Mouse (Mus musculus) midbrain, embryonic 15.5 days (tissue): Measurements from ENCODE around the gene Klf16. TPM values are rescaled to one million over a fixed set of nuclear protein-coding genes. Genes with fewer than 3 reads are reported as not detected.

Experiments
- ATAC-seq: fragments of 200-750 bp; cut with Nextera tagmentation; replicated peaks from 2 replicates; pipeline ENCODE4 v1.8.0; 2017; ENCODE audit warnings: moderate TSS enrichment
- H3K27ac ChIP-seq: fragments of 300-500 bp; sonication (generic); 2 replicates; pipeline ENCODE4 v1.5.1; 2015; ENCODE audit warnings: mild to moderate bottlenecking, inconsistent platforms
- H3K27me3 ChIP-seq: fragments of 300-500 bp; sonication (generic); replicated peaks from 2 replicates; pipeline ENCODE4 v1.6.1; 2015; ENCODE audit warnings: inconsistent platforms
- H3K36me3 ChIP-seq: fragments of 300-500 bp; sonication (generic); replicated peaks from 2 replicates; pipeline ENCODE4 v1.6.1; 2015; ENCODE audit warnings: inconsistent platforms
- H3K4me1 ChIP-seq: fragments of 300-500 bp; sonication (generic); 2 replicates; pipeline ENCODE4 v1.6.1; 2015; ENCODE audit warnings: inconsistent platforms
- H3K4me2 ChIP-seq: fragments of 300-500 bp; sonication (generic); 2 replicates; pipeline ENCODE4 v1.6.1; 2015; ENCODE audit warnings: inconsistent platforms, mild to moderate bottlenecking, moderate library complexity
- H3K4me3 ChIP-seq: fragments of 300-500 bp; sonication (generic); 2 replicates; pipeline ENCODE4 v1.5.1; 2015; ENCODE audit warnings: mild to moderate bottlenecking, inconsistent platforms
- H3K9ac ChIP-seq: fragments of 300-500 bp; sonication (generic); 2 replicates; pipeline ENCODE4 v1.6.1; 2015; ENCODE audit warnings: mild to moderate bottlenecking, inconsistent platforms
- H3K9me3 ChIP-seq: fragments of 300-500 bp; sonication (generic); 2 replicates; pipeline ENCODE4 v1.6.1; 2016; ENCODE audit warnings: inconsistent platforms
- WGBS: fragments of 180-500 bp; shearing (Covaris S2); methylation state at CpG from one replicate; pipeline ENCODE4 v1.1.7; 2015; ENCODE audit warnings: mixed read lengths; 5-methylcytosine and 5-hydroxymethylcytosine counted together
- polyA plus RNA-seq: library from polyadenylated mRNA; unstranded; fragments of >200 nt; fragmentation: Nextera tagmentation; extraction: Ambion mirVana; gene quantifications from 2 replicates; pipeline ENCODE4 v1.2.1, GENCODE M21; 2015

Klf16 gene
- polyA plus RNA-seq, 1 experiment from 2014 or later = 6.0 TPM

GRCm38 (mm10) chr10:80545590-80545989 is 31.5 kb downstream of the Klf16 start:
- no peaks in the 10 kb centered on the region for H3K27me3 ChIP-seq
- H3K4me1 ChIP-seq = peaks cover 4% of the 10 kb centered on the region; the same call in 1 of the 2 replicates
- WGBS = 94% methylated on average over 8 of the region's 8 CpGs

DNA sequence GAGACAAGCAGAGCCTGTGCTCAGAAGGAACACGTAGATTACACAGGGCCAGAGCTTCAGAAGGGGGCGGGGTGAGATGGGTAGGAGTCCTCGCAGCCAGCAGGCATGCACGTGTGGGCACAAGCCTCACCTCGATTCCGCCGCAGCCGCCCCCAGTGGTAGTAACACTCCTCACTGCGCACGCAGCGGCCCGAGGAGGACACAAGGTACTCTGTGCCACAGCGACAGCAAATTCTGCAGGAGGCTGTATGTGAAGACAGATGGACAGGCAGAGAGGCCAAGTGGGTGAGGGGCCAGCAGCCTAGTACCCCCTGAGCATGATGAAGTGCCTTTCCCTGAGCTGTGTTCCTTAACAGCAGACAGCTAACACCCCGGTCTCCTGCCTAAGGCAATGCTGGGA is 33.2 kb downstream of the Klf16 start:
- no peak for ATAC-seq
- Histone ChIP-seq H3K9ac (no peak overlapping the region), H3K36me3 (peaks cover 40% of the 10 kb centered on the region), H3K4me2 (no peak overlapping the region), H3K9me3 (no peaks in the 10 kb centered on the region), H3K27ac (no peak overlapping the region), H3K4me1 (peaks cover 7% of the 10 kb centered on the region; the same call in 1 of the 2 replicates), H3K4me3 (no peak overlapping the region), H3K27me3 (0 out of 2 replicates have a peak, but pooled peaks cover 2% of the 10 kb centered on the region)
- 95% methylated on average over 14 of the region's 14 CpGs for WGBS

More at GRCm38 (mm10) chr10:80545590-80545989, 31.5 kb downstream of the Klf16 start:
- Histone ChIP-seq H3K9me3 (no peaks in the 10 kb centered on the region), H3K36me3 (peaks cover 49% of the 10 kb centered on the region), H3K4me3 (no peak overlapping the region), H3K9ac (no peak overlapping the region), H3K27ac (no peak overlapping the region), H3K4me2 (no peak overlapping the region)
- ATAC-seq = no peak

- H3K27ac ChIP-seq = no peak overlapping the region
- H3K4me1 ChIP-seq = peaks cover 4% of the 10 kb centered on the region; the same call in 1 of the 2 replicates
- H3K4me2 ChIP-seq = no peak overlapping the region
- H3K4me3 ChIP-seq = no peak overlapping the region
- ATAC-seq = no peak
- H3K27me3 ChIP-seq = peaks cover 39% of the 10 kb centered on the region
- H3K9me3 ChIP-seq = no peaks in the 10 kb centered on the region
- WGBS = 54% methylated on average over 5 of the region's 5 CpGs
- no peak overlapping the region for H3K9ac ChIP-seq
- peaks cover 21% of the 10 kb centered on the region for H3K36me3 ChIP-seq
Observed at GRCm38 (mm10) chr10:80539493-80539892, 37.6 kb downstream of the Klf16 start.

DNA sequence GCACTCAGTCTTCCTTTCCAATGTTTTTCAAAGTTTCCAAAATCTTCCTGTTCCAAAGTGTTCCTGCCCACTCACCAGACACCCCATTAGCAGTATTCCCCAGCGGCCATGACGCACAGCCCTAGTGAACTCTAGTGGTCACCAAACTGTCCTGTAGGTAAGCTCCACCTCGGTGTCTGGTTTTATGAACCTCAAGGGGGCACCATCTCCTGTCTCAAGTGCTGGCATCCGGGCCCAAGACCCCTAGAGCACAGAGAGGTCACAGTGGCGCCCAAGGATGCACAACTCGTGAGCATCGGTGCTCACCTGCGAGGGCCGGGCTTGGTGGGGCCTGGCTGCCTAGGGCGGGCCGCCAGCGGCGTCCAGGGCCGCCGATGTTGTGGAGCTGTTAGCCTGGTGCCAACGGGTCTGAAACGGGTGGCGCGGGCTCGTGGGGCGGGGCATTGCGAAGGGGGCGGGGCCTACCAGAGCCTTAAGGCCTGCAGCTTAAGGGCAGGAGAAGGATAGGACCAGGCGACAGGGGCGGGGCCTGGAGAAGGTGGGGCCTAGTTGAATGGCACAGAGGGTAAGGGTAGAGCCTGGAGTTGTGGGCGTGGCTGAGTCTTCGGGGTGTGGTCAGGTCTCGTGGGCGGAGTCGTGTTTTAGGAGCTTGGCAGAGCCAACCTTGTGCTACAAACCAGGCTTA is 38.3 kb downstream of the Klf16 start, which contains the start of gene Atp8b3:
Atp8b3 (minus strand) TSS at position 415 of the 685 bp plus-strand sequence.
- H3K27me3 ChIP-seq = peaks cover 43% of the 10 kb centered on the region
- H3K4me2 ChIP-seq = peak within 1 kb of the TSS; percentile 32; the same call in 1 of the 2 replicates
- no peak within 1 kb of the TSS for H3K4me3 ChIP-seq
- H3K36me3 ChIP-seq = peaks cover 15% of the 10 kb centered on the region; the same call in 1 of the 2 replicates
- H3K27ac ChIP-seq = no peak within 1 kb of the TSS
- H3K9ac ChIP-seq = no peak within 1 kb of the TSS
- ATAC-seq = 0 out of 2 replicates have a peak, but pooled peaks have one; percentile 56
- 2% methylated on average over 30 of the region's 30 CpGs for WGBS
- peaks cover 4% of the 10 kb centered on the region; the same call in 1 of the 2 replicates for H3K4me1 ChIP-seq
- H3K9me3 ChIP-seq = no peaks in the 10 kb centered on the region

- H3K27me3 ChIP-seq = peaks cover 43% of the 10 kb centered on the region
- H3K9me3 ChIP-seq = no peaks in the 10 kb centered on the region
- WGBS = 59% methylated on average over 5 of the region's 5 CpGs
- H3K36me3 ChIP-seq = peaks cover 8% of the 10 kb centered on the region; the same call in 1 of the 2 replicates
- H3K27ac ChIP-seq = no peak overlapping the region
- ATAC-seq = no peak
- no peak overlapping the region for H3K4me2 ChIP-seq
- no peak overlapping the region for H3K9ac ChIP-seq
- peaks cover 4% of the 10 kb centered on the region; the same call in 1 of the 2 replicates for H3K4me1 ChIP-seq
- no peak overlapping the region for H3K4me3 ChIP-seq
Observed at GRCm38 (mm10) chr10:80538180-80538579, 38.9 kb downstream of the Klf16 start.

- ATAC-seq = no peak
- Histone ChIP-seq H3K9ac (no peak overlapping the region), H3K27me3 (peaks cover 43% of the 10 kb centered on the region), H3K36me3 (no peaks in the 10 kb centered on the region), H3K9me3 (no peaks in the 10 kb centered on the region), H3K4me1 (peaks cover 4% of the 10 kb centered on the region; the same call in 1 of the 2 replicates), H3K4me2 (peak overlapping the region; percentile 26; the same call in 1 of the 2 replicates), H3K4me3 (no peak overlapping the region), H3K27ac (no peak overlapping the region)
- 10% methylated on average over 13 of the region's 13 CpGs for WGBS
Observed at GRCm38 (mm10) chr10:80535711-80536110, 41.4 kb downstream of the Klf16 start.

DNA sequence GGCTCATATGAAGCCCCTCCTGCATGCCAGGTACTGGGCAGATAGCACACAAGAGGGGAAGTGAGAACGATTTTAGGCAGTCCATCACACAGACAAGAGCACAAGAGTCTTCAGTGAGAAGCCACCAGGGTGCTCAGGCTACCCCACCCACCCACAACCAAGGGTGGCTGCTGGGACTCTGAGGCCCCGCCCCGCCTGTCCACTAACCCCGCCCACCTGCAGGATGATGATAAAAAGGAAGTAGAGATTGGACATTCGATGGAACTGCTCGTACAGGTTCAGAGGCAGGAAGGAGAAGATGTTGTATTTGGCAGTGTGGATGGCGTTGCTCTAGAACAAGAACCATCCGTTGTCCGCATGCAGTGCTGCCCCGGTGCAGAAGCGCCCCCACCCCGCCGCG is 42.0 kb downstream of the Klf16 start:
- peaks cover 43% of the 10 kb centered on the region for H3K27me3 ChIP-seq

DNA sequence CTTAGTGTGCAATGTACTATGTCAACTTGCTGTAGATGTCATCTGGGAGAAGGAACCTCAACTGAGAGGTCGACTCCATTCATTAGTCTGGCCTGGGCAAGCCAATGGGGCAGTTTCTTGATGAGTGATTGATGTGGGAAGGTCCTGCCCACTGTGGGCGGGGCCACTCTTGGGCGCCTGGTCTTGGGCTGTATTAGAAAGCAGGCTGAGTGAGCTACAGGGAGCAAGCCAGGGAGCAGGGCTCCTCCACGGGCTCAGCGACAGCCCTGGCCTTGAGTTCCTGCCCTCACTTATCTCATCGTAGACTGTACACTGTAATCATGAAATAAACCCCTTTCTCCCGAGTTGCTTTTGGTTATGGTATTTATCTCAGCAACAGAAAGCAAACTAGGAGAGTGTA is 43.4 kb downstream of the Klf16 start:
- ATAC-seq = no peak
- Histone ChIP-seq H3K9ac (no peak overlapping the region), H3K27me3 (peaks cover 40% of the 10 kb centered on the region), H3K4me1 (no peaks in the 10 kb centered on the region), H3K4me2 (no peak overlapping the region), H3K27ac (no peak overlapping the region), H3K4me3 (no peak overlapping the region), H3K9me3 (no peaks in the 10 kb centered on the region), H3K36me3 (no peaks in the 10 kb centered on the region)
- WGBS = 18% methylated on average over 7 of the region's 7 CpGs

More for the DNA sequence above, 42.0 kb downstream of the Klf16 start:
- H3K27ac ChIP-seq = no peak overlapping the region
- peaks cover 4% of the 10 kb centered on the region; the same call in 1 of the 2 replicates for H3K4me1 ChIP-seq
- H3K9me3 ChIP-seq = no peaks in the 10 kb centered on the region
- H3K4me3 ChIP-seq = no peak overlapping the region
- peak overlapping the region; percentile 26 for H3K4me2 ChIP-seq
- no peak for ATAC-seq
- 12% methylated on average over 14 of the region's 14 CpGs for WGBS
- no peak overlapping the region for H3K9ac ChIP-seq
- no peaks in the 10 kb centered on the region for H3K36me3 ChIP-seq

- WGBS = 88% methylated on average over 11 of the region's 11 CpGs
- H3K36me3 ChIP-seq = no peaks in the 10 kb centered on the region
- peaks cover 31% of the 10 kb centered on the region for H3K27me3 ChIP-seq
- H3K9me3 ChIP-seq = no peaks in the 10 kb centered on the region
- H3K9ac ChIP-seq = no peak overlapping the region
- no peaks in the 10 kb centered on the region for H3K4me1 ChIP-seq
- H3K4me3 ChIP-seq = no peak overlapping the region
- ATAC-seq = no peak
- no peak overlapping the region for H3K4me2 ChIP-seq
- no peak overlapping the region for H3K27ac ChIP-seq
Observed at GRCm38 (mm10) chr10:80532783-80533182, 44.3 kb downstream of the Klf16 start.

DNA sequence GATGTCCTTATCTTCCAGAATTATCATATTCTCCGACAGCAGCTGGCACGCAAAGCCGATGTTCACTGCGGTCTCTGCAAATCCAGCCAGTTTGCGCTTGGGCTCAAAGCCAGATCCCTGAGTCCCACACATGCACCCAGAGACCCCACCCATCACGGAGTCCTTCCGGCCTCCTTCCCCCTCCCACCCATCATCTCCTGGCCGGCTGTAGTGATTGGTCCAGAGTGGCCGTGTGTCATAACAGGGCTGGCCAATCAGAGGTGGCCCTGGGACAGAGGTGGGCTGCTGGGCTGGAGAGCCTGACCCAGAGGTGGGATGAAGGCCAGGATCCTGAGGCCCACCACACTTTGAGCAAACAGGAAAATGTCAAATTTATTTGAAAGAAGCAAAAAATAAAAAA is 50.9 kb downstream of the Klf16 start:
- no peak overlapping the region for H3K9ac ChIP-seq
- peak; percentile 92 for ATAC-seq

DNA sequence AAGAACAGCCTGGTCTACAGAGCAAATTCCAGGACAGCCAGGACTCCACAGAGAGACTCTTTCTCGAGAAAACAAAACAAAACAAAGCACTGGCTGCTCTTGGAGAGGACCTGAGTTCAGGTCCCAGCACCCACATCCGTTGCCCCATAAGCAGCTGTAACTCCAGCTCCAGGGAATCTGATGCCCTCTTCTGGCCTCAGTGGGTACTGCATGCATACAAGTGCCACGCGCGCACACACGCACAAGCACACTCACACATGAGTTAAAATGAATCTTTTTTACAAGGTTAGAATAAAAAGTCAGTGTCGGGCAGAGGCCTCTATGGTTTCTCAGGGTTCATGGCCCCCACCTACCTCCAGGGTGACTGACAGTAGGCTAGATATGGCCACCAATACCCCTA is 53.8 kb downstream of the Klf16 start:
- no peak overlapping the region for H3K27ac ChIP-seq
- H3K4me1 ChIP-seq = 0 out of 2 replicates have a peak, but pooled peaks cover 5% of the 10 kb centered on the region
- no peak overlapping the region for H3K4me2 ChIP-seq
- no peaks in the 10 kb centered on the region for H3K27me3 ChIP-seq
- no peaks in the 10 kb centered on the region for H3K9me3 ChIP-seq
- ATAC-seq = no peak
- 91% methylated on average over 7 of the region's 7 CpGs for WGBS
- H3K36me3 ChIP-seq = no peaks in the 10 kb centered on the region
- no peak overlapping the region for H3K9ac ChIP-seq
- no peak overlapping the region for H3K4me3 ChIP-seq

More for the DNA sequence above, 50.9 kb downstream of the Klf16 start:
- 0 out of 2 replicates have a peak, but pooled peaks cover 5% of the 10 kb centered on the region for H3K4me1 ChIP-seq
- H3K27me3 ChIP-seq = no peaks in the 10 kb centered on the region
- H3K9me3 ChIP-seq = no peaks in the 10 kb centered on the region
- no peak overlapping the region for H3K27ac ChIP-seq
- H3K4me2 ChIP-seq = peak overlapping the region; percentile 36
- 18% methylated on average over 9 of the region's 9 CpGs for WGBS
- H3K36me3 ChIP-seq = no peaks in the 10 kb centered on the region
- H3K4me3 ChIP-seq = peak overlapping the region; percentile 22

- 72% methylated on average over 2 of the region's 2 CpGs for WGBS
- Histone ChIP-seq H3K27me3 (no peaks in the 10 kb centered on the region), H3K36me3 (no peaks in the 10 kb centered on the region), H3K9ac (no peak overlapping the region), H3K4me2 (no peak overlapping the region), H3K27ac (no peak overlapping the region), H3K4me3 (no peak overlapping the region), H3K4me1 (no peaks in the 10 kb centered on the region), H3K9me3 (no peaks in the 10 kb centered on the region)
- ATAC-seq = no peak
Observed at GRCm38 (mm10) chr10:80519287-80519686, 57.8 kb downstream of the Klf16 start.
